Mouse (Mus musculus) cortical plate, adult 2 months (tissue): ENCODE results near the gene Ttc28.

Source experiments
- CTCF ChIP-seq: fragments of 200-500 bp; IDR thresholded peaks from 2 replicates; pipeline ENCODE4 v1.5.1; 2011; ENCODE audit warnings: mild to moderate bottlenecking, control low read depth, low read length; ENCODE audit not compliant: insufficient read depth; ENCODE audit errors: extremely low read depth
- POLR2A ChIP-seq: fragments of 200-500 bp; IDR thresholded peaks from 2 replicates; pipeline ENCODE4 v1.6.1; 2011; ENCODE audit warnings: mild to moderate bottlenecking, low read length, control low read depth; ENCODE audit not compliant: insufficient read depth; ENCODE audit errors: extremely low read depth

DNA sequence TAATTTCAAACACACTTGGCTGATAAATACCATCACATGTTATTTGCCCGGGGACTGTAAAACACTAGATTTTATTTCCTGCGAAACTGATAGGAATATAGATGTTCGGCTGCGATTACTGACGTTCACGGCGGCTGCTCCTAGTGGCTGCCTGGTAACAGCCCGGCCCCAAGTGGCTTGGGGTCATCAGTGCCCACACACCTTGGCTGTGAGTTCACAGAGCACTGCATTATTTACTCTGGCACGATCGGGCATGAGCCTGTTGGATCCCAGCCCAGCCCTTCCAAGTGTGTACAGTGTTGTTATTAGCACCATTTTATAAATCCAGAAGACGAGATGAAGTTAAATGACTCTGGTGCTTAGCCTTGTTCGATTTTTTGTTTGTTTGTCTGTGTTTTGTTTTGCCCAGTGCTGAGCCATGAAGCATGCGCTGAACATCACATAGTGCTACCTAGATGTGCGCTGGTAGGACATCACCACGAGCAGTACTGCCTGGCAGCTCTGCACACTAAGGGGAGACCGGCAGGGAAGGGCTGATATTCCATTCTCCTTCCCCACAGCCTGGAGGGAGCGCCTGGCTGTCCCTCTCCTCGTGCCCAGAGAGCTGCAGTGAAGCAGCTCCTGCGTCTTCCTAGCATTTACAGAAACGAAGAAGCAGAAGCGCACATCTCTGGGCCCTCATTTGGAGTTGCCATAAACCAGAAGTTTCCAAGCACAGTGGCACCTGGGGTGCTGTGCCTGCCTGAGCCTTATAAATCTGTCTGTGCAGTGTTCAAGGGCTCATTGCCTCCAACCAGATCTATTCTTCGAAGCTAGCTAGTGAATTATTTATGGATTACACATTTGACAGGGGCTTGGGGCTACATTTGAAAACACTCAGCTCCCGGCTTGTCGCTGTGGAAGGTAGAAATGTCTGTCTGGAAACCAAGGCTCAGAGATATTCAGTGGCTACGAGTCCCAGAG lies 300.8 kb downstream of the Ttc28 start:
- no peak for TF ChIP-seq CTCF
- TF ChIP-seq POLR2A = no peak
